Mouse (Mus musculus) megakaryocyte, embryonic 14.5 days (primary cell): ENCODE results near the gene Arhgap24. TPM values are rescaled to one million over a fixed set of nuclear protein-coding genes. Genes with fewer than 3 reads are reported as not detected.

Experiments used
- H3K27me3 ChIP-seq: replicated peaks from 2 replicates; pipeline ENCODE3; 2012; ENCODE audit warnings: inconsistent platforms
- H3K36me3 ChIP-seq: replicated peaks from 2 replicates; pipeline ENCODE3; 2012; ENCODE audit warnings: low read length, inconsistent platforms, mixed read lengths
- H3K4me1 ChIP-seq: 2 replicates; pipeline ENCODE4 v1.6.1; 2012; ENCODE audit warnings: inconsistent platforms
- H3K4me3 ChIP-seq: replicated peaks from 2 replicates; pipeline ENCODE3; 2012; ENCODE audit warnings: moderate library complexity, mild to moderate bottlenecking, inconsistent platforms
- H3K9me3 ChIP-seq: 2 replicates; pipeline ENCODE4 v1.6.1; 2012; ENCODE audit warnings: inconsistent platforms
- FLI1 ChIP-seq: IDR thresholded peaks from 2 replicates; pipeline ENCODE4 v1.6.1; 2012; ENCODE audit warnings: low read length, inconsistent platforms, mixed read lengths
- GATA1 ChIP-seq: IDR thresholded peaks from 3 replicates; pipeline ENCODE4 v1.6.1; 2012; ENCODE audit warnings: mixed read lengths, low read length, inconsistent platforms, borderline replicate concordance
- polyA plus RNA-seq: library from polyadenylated mRNA; stranded (reverse); fragments of >175 nt; gene quantifications from 2 replicates; pipeline ENCODE4 v1.2.3, GENCODE M21; 2012; ENCODE audit warnings: low replicate concordance; ENCODE audit not compliant: insufficient read depth

Arhgap24 gene
- polyA plus RNA-seq, 1 experiment = 1.4 TPM

DNA sequence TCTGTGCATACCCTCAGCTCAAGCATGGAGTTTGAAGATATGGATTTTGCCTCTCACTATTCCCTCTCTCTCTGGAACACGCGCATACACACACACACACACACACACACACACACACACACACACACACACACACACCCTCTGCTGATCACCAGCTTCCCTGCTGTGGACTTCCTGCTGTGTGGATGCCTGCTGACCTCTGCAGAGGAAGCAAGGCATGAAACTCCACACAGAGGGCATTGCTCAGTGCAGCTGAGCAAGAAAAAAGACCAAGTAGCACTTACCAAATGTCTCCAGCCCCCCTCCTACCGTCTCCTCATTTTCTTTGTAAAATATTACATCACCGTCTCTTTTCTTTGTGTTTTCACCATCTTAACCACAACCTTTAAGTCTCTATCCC is 310.1 kb downstream of the Arhgap24 start:
- peaks cover 19% of the 10 kb centered on the region for H3K9me3 ChIP-seq
- TF ChIP-seq GATA1 = no peak
- TF ChIP-seq FLI1 = no peak
- H3K36me3 ChIP-seq = no peaks in the 10 kb centered on the region
- no peak overlapping the region for H3K4me3 ChIP-seq
- no peaks in the 10 kb centered on the region for H3K27me3 ChIP-seq
- no peaks in the 10 kb centered on the region for H3K4me1 ChIP-seq

DNA sequence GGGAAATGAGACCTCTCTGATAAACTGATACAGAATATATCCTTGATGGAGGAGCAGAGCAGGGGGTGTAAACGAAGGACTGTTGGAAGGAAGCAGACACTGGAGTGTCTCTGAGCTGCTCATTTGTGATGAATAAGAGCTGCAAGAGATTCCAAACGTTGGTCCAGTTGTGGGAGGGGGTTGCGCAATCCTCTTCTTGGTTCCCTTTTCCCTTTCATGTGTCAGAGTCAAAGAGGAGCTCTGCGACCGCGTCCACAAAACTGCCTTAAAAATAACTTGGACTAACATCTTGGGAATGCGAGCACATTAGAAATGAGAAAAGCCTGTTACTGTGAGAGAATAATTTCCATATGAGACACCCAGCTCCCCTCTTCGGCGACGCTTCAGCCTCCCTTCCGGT is 312.3 kb downstream of the Arhgap24 start:
- H3K36me3 ChIP-seq = no peaks in the 10 kb centered on the region
- TF ChIP-seq FLI1 (no peak), GATA1 (no peak)
- peaks cover 19% of the 10 kb centered on the region for H3K9me3 ChIP-seq
- H3K27me3 ChIP-seq = no peaks in the 10 kb centered on the region
- no peaks in the 10 kb centered on the region for H3K4me1 ChIP-seq
- H3K4me3 ChIP-seq = no peak overlapping the region

DNA sequence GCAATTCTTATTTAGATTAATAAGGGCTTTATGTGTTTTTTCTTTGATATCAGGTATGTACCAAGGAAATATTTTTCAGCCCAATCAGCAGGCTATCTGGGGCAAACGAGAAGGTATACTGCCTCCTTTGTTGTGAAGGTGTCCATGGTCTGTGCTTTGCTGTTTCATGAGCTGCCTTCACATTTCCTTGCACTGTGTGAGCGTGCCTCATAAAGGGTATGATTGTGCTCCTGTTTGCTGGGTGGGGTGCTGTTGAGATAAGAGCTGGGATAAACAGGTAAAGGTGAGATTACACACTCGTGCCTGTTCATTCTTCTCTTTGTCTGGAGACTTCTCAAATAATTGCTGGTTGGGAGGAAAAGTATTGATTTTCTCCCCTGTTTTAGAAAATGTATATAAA is 320.3 kb downstream of the Arhgap24 start:
- Histone ChIP-seq H3K36me3 (no peaks in the 10 kb centered on the region), H3K4me3 (no peak overlapping the region), H3K27me3 (no peaks in the 10 kb centered on the region), H3K9me3 (no peaks in the 10 kb centered on the region), H3K4me1 (no peaks in the 10 kb centered on the region)
- TF ChIP-seq FLI1 (no peak), GATA1 (no peak)

DNA sequence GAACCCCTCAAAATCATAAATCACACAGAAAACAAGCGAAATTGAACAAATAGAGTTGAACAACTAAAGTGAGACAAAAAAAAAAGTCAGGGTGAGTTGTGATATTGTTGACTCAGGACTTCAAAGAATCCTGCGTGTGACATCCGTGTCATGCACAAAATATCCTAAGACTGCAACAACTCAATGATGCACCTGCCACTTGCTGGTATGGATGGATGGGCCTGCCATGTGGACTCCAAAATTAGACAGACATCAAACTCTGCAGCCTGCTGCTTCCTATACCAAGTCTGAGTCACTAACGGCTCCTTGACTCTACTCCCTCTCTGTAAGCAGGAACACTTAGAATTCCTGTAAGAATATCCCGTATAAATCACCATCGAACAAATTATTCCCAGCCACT is 321.6 kb downstream of the Arhgap24 start:
- Histone ChIP-seq H3K27me3 (no peaks in the 10 kb centered on the region), H3K36me3 (no peaks in the 10 kb centered on the region), H3K4me3 (no peak overlapping the region), H3K9me3 (no peaks in the 10 kb centered on the region), H3K4me1 (no peaks in the 10 kb centered on the region)
- no peak for TF ChIP-seq GATA1
- TF ChIP-seq FLI1 = no peak

DNA sequence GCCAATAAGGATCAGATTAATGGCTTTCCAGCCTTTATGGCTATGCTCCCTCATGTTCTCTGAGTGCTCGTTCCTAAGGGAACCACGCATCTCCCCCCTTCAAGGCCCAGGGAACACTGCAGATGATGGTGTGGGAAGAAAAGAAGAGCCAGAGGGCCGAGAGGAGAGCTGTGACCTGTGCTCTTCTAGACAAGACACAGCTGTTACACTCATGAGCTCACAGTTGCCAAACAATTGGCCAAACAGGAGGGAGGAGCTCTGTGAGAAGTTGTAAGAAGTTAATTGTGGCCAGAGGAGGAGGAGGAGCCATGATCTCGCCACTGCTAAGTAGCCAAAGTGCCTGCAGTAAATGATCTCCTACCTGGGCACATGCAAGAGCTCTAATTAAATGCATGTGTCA is 322.5 kb downstream of the Arhgap24 start:
- Histone ChIP-seq H3K4me3 (no peak overlapping the region), H3K9me3 (no peaks in the 10 kb centered on the region), H3K27me3 (no peaks in the 10 kb centered on the region), H3K4me1 (no peaks in the 10 kb centered on the region), H3K36me3 (no peaks in the 10 kb centered on the region)
- TF ChIP-seq FLI1 (no peak), GATA1 (no peak)

DNA sequence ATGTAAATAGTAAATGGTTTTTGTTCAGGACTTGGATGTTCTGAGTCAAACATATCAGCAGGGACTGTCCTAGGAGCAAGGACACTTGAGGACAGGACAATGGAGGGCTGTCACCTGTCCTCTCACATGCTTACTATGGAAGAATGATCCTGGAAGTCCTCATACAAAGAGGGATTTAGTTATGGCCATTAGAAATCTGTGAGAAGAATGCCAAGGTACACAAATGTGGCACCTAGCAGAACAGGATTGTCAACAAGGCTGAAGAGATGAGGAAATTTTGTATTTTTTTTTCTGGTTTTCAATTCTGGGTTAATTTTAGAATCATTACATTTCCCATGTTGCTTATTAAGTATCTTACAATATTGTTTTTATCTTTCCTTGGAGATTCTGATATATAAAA is 326.3 kb downstream of the Arhgap24 start:
- no peaks in the 10 kb centered on the region for H3K36me3 ChIP-seq
- no peaks in the 10 kb centered on the region for H3K4me1 ChIP-seq
- 0 out of 2 replicates have a peak, but pooled peaks cover 6% of the 10 kb centered on the region for H3K9me3 ChIP-seq
- H3K27me3 ChIP-seq = no peaks in the 10 kb centered on the region
- TF ChIP-seq FLI1 (no peak), GATA1 (no peak)
- no peak overlapping the region for H3K4me3 ChIP-seq

DNA sequence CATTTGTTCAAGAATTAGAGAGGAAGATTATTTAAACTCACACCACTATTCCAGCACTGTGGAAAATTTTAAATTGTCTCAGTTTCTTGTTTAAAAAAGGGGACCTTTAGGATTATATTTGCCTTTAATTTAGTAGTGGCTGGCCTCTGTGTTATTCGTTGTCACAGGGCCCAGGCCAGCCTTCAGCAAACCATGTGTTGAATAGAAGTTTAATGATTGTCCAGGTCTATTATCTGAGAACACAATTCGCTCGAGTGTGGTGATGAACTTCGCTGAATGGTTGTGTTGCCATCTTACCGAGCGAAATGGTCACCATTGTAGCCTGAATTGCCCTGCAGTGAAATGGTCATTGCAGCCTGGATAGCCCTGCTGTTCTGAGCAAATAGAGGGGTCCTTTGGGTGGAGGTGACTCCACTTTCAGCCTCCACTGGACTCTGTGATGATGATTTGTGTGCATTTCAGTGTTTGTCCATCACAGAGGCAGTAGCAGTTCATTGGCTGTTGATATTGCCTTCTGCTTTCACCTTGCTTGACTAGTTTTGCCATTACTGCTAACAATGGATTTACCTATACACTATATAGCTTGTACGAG is 329.3 kb downstream of the Arhgap24 start:
- peaks cover 10% of the 10 kb centered on the region for H3K9me3 ChIP-seq
- H3K4me3 ChIP-seq = no peak overlapping the region
- no peaks in the 10 kb centered on the region for H3K27me3 ChIP-seq
- H3K36me3 ChIP-seq = no peaks in the 10 kb centered on the region
- H3K4me1 ChIP-seq = no peaks in the 10 kb centered on the region
- TF ChIP-seq GATA1 (no peak), FLI1 (no peak)

DNA sequence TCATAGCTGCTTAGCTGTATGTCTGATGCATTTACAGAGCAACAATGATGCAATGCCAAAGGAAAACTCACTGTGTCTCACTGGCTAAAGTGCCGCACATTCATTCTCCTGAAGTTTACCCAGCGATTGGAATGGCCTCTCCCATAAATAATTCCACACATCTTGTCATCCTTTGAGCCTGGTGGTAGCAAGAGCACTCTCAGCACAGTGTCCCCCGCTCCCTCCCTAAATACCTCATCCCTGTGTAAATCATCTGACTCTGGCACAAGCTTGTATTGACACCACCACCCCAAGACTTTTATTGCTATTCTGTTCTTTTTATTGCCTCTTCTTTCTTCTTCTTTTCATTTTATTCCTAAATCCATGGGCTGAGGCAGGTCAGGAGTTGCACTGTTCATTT is 332.1 kb downstream of the Arhgap24 start:
- no peak for TF ChIP-seq GATA1
- no peak for TF ChIP-seq FLI1
- Histone ChIP-seq H3K9me3 (peaks cover 11% of the 10 kb centered on the region), H3K4me1 (no peaks in the 10 kb centered on the region), H3K27me3 (no peaks in the 10 kb centered on the region), H3K4me3 (no peak overlapping the region), H3K36me3 (no peaks in the 10 kb centered on the region)

DNA sequence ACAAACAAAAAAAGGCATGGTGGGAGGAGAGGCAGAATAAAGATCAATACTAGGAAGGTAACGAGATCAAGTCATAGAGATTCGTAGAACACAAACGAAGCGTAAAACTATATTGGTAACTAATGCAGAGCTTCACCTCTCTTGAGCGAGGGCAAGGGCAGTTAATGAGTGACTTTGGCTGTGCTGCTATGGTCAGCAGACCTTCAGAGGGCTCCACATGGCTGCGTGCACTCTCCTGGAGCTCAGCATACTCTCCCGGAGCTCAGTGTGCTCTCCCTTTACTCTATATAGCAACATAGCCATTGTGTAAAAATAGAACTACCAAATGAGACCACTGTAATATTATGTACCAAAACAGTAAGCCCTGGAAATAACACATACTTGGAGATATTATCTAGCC is 336.4 kb downstream of the Arhgap24 start:
- Histone ChIP-seq H3K4me3 (no peak overlapping the region), H3K27me3 (no peaks in the 10 kb centered on the region), H3K4me1 (no peaks in the 10 kb centered on the region), H3K9me3 (peaks cover 13% of the 10 kb centered on the region), H3K36me3 (no peaks in the 10 kb centered on the region)
- TF ChIP-seq FLI1 (no peak), GATA1 (no peak)

DNA sequence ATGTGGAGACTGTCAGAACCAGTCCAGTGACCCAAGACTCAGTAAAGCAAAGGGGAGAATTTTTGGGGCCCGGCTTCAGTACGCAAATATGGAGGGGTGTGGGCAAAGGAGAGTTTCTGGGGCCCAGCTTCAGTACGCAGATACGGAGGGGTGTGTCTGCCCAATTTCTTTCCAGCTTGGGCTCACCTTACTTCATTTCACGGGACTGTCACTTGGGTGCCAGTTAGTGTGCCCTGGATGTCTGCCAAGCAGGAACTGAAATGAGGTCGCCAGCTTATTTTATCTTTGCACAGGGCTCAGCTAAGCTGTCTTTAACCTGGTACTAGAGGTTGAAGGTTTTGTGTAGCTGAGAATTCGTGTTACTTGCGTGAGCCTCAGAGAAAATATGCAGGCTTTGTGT is 344.3 kb downstream of the Arhgap24 start:
- Histone ChIP-seq H3K27me3 (no peaks in the 10 kb centered on the region), H3K36me3 (no peaks in the 10 kb centered on the region), H3K4me1 (no peaks in the 10 kb centered on the region), H3K4me3 (no peak overlapping the region), H3K9me3 (peaks cover 2% of the 10 kb centered on the region; the same call in 1 of the 2 replicates)
- TF ChIP-seq GATA1 = no peak
- no peak for TF ChIP-seq FLI1

DNA sequence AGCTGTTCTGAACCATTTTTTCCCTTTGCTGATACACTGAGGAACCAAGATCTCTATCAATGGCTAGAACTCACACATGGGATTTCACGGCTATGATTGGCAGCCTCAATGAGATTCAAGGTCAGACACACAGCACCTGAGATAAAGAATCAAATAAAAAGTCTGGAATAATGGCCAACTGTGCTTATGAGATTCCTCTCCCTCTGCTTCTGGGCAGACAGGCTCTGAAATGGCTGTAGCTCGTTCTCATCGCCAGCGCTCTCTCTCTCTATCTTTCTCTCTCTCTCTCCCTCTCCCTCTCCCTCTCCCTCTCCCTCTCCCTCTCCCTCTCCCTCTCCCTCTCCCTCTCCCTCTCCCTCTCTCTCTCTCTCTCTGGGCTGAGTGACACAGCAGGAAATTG is 357.9 kb downstream of the Arhgap24 start:
- Histone ChIP-seq H3K4me1 (no peaks in the 10 kb centered on the region), H3K27me3 (no peaks in the 10 kb centered on the region), H3K4me3 (no peak overlapping the region), H3K9me3 (no peaks in the 10 kb centered on the region), H3K36me3 (no peaks in the 10 kb centered on the region)
- TF ChIP-seq GATA1 = no peak
- no peak for TF ChIP-seq FLI1
